Mouse (Mus musculus) hindbrain, embryonic 12.5 days (tissue): ENCODE data around the gene Rabggta. TPM values are rescaled to one million over a fixed set of nuclear protein-coding genes. Genes with fewer than 3 reads are reported as not detected.
A peak's percentile ranks its signal among the peaks of the same experiment; 100 is the strongest.

Experiments used
- ATAC-seq: fragments of 200-750 bp; cut with Nextera tagmentation; 2 replicates; pipeline ENCODE4 v1.8.0; 2017; ENCODE audit warnings: moderate TSS enrichment; ENCODE audit not compliant: low FRiP score
- H3K27ac ChIP-seq: fragments of 300-500 bp; sonication (generic); 2 replicates; pipeline ENCODE4 v1.5.1; 2016; ENCODE audit warnings: mild to moderate bottlenecking
- H3K27me3 ChIP-seq: fragments of 300-500 bp; sonication (generic); 2 replicates; pipeline ENCODE4 v1.6.1; 2016; ENCODE audit warnings: mild to moderate bottlenecking
- H3K36me3 ChIP-seq: fragments of 300-500 bp; sonication (generic); 2 replicates; pipeline ENCODE4 v1.6.1; 2016; ENCODE audit warnings: mild to moderate bottlenecking
- H3K4me1 ChIP-seq: fragments of 300-500 bp; sonication (generic); 2 replicates; pipeline ENCODE4 v1.6.1; 2016
- H3K4me2 ChIP-seq: fragments of 300-500 bp; sonication (generic); replicated peaks from 2 replicates; pipeline ENCODE4 v1.6.1; 2016; ENCODE audit warnings: mild to moderate bottlenecking
- H3K4me3 ChIP-seq: fragments of 300-500 bp; sonication (generic); 2 replicates; pipeline ENCODE4 v1.5.1; 2016; ENCODE audit warnings: mild to moderate bottlenecking
- H3K9ac ChIP-seq: fragments of 300-500 bp; sonication (generic); 2 replicates; pipeline ENCODE4 v1.6.1; 2016; ENCODE audit warnings: mild to moderate bottlenecking, moderate library complexity
- H3K9me3 ChIP-seq: fragments of 300-500 bp; sonication (generic); replicated peaks from 2 replicates; pipeline ENCODE4 v1.6.1; 2016; ENCODE audit warnings: mild to moderate bottlenecking
- WGBS: fragments of 180-500 bp; shearing (Covaris S2); methylation state at CpG from one replicate; pipeline ENCODE4 v1.1.7; 2016; 5-methylcytosine and 5-hydroxymethylcytosine counted together
- polyA plus RNA-seq: library from polyadenylated mRNA; unstranded; fragments of >200 nt; fragmentation: Nextera tagmentation; extraction: Ambion mirVana; gene quantifications from 2 replicates; pipeline ENCODE4 v1.2.1, GENCODE M21; 2016

The Rabggta gene
- polyA plus RNA-seq, 1 experiment from 2014 or later: 38.1 TPM

GRCm38 (mm10) chr14:55672741-55673060, 49.4 kb downstream of the Rabggta start:
- Histone ChIP-seq H3K4me3 (peak overlapping the region; percentile 78), H3K4me1 (peaks cover 20% of the 10 kb centered on the region), H3K4me2 (peak overlapping the region; percentile 91), H3K9ac (peak overlapping the region; percentile 73; the same call in 1 of the 2 replicates), H3K36me3 (peaks cover 32% of the 10 kb centered on the region), H3K9me3 (no peaks in the 10 kb centered on the region), H3K27me3 (no peaks in the 10 kb centered on the region), H3K27ac (no peak overlapping the region)
- WGBS: 86% methylated on average over 7 of the region's 7 CpGs
- no peak for ATAC-seq

DNA sequence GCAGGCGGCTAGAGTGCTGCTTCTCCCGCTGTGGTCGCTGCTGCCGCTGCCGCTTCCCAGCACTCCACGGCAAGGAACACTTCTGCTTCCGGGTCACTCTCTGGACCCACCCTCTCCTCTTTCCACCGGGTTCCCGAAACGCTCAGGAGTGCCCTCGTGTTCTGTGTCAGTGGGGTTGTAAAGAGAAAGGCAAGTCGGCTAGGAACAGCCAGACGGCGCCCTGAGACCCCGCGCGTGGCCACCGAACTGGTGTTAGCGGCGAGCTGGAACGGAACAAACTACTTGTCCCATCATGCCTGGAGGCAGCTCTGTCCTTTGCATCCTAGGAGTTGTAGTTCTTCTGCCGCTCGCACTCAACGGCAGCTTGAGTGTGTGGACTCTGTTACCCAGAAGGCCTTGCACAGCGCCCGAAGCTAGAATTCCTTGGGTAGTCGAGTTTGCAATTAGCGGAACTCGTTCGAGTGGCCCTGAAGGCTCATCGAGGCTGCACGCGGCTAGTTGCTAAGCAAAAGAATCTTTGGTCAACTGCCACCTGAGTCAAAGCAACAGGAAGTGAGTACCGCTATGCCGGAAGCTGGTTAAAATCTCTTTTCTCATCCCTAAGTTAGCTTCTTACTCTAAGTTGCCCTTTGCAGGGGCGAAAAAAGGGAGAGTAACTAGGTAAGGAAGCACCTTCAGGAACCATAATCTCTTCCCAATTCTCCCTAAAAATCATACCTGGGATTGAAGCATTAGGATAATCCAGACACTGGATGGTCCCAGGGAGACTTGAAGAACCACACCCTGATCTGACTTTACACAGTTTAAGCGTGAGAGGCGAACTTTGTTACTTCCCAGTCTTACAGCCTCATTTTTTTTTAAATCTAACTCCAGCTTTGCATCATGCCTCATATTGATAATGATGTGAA, 50.0 kb downstream of the Rabggta start, which contains the start of the genes Gmpr2 and Nedd8:
Gmpr2 (plus strand) TSS at position 109 of the 908 bp plus-strand sequence.
Nedd8 (minus strand) TSS at position 292 of the 908 bp plus-strand sequence.
- peak within 1 kb of the TSS; percentile 73 for H3K9ac ChIP-seq
- peak; percentile 98 for ATAC-seq
- H3K4me3 ChIP-seq: peak within 1 kb of the TSS; percentile 78
- peak within 1 kb of the TSS; percentile 90 for H3K27ac ChIP-seq
- peaks cover 20% of the 10 kb centered on the region for H3K4me1 ChIP-seq
- WGBS: under 1% methylated on average over 38 of the region's 38 CpGs
- peak within 1 kb of the TSS; percentile 91 for H3K4me2 ChIP-seq
- H3K27me3 ChIP-seq: no peaks in the 10 kb centered on the region
- H3K36me3 ChIP-seq: peaks cover 26% of the 10 kb centered on the region
- H3K9me3 ChIP-seq: no peaks in the 10 kb centered on the region

DNA sequence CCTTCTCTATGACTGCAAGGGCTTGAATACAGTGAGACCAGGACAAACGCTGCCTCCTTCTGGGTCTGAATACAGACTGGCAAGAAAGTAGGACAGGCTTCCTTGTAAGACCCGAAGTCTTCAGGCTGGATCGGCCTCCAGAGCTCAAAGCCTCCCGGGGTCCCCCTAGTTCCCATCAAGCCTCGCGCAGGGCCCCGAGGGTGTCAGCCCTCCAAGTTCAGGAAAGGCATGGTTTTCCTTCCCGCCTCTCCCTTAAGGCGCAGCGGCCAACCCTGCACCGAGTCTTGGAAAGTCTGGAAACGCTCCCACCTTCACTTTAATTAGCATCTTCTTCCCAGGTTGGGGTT, 50.6 kb downstream of the Rabggta start:
- Histone ChIP-seq H3K9ac (peak overlapping the region; percentile 73), H3K4me3 (peak overlapping the region; percentile 78), H3K27ac (peak overlapping the region; percentile 90), H3K4me1 (peaks cover 20% of the 10 kb centered on the region), H3K9me3 (no peaks in the 10 kb centered on the region), H3K36me3 (peaks cover 20% of the 10 kb centered on the region), H3K4me2 (peak overlapping the region; percentile 91), H3K27me3 (no peaks in the 10 kb centered on the region)
- peak; percentile 71 for ATAC-seq
- WGBS: under 1% methylated on average over 12 of the region's 12 CpGs

Other genes starting within 250 kb of the Rabggta start
- gene Dhrs4, start 243.5 kb downstream of the Rabggta start, polyA plus RNA-seq: 42.7 and 44.5 TPM in 2 replicates
- gene Carmil3, start 231.6 kb downstream of the Rabggta start, polyA plus RNA-seq: 17.0 and 18.0 TPM in 2 replicates
- 0.83 and 1.4 TPM in 2 replicates for gene Cpne6, start 211.8 kb downstream of the Rabggta start, polyA plus RNA-seq
- not detected in 2 replicates for gene Nrl, start 197.3 kb downstream of the Rabggta start, polyA plus RNA-seq
- gene Pck2, start 182.0 kb downstream of the Rabggta start, polyA plus RNA-seq: 22.3 and 23.6 TPM in 2 replicates
- gene Dcaf11, start 162.3 kb downstream of the Rabggta start, polyA plus RNA-seq: 104 and 106 TPM in 2 replicates
- 0.62 TPM in 1 of 2 replicates, not detected in the other for gene A730061H03Rik, start 161.9 kb downstream of the Rabggta start, polyA plus RNA-seq
- 1.4 and 4.2 TPM in 2 replicates for gene Fitm1, start 146.6 kb downstream of the Rabggta start, polyA plus RNA-seq
- 132 and 133 TPM in 2 replicates for gene Psme1, start 144.1 kb downstream of the Rabggta start, polyA plus RNA-seq
- 8.5 and 9.0 TPM in 2 replicates for gene Emc9, start 137.0 kb downstream of the Rabggta start, polyA plus RNA-seq
- gene Psme2, start 131.2 kb downstream of the Rabggta start, polyA plus RNA-seq: 201 and 234 TPM in 2 replicates
- 21.2 and 23.7 TPM in 2 replicates for gene Rnf31, start 130.6 kb downstream of the Rabggta start, polyA plus RNA-seq
- gene Irf9, start 118.7 kb downstream of the Rabggta start, polyA plus RNA-seq: 9.9 and 10.7 TPM in 2 replicates
- 14.9 and 15.9 TPM in 2 replicates for gene Rec8, start 104.2 kb downstream of the Rabggta start, polyA plus RNA-seq
- gene Ipo4, start 86.3 kb downstream of the Rabggta start, polyA plus RNA-seq: 79.0 and 91.0 TPM in 2 replicates
- 2.4 and 3.2 TPM in 2 replicates for gene Gm49378, start 84.4 kb downstream of the Rabggta start, polyA plus RNA-seq
- 69.4 and 69.8 TPM in 2 replicates for gene Tm9sf1, start 78.5 kb downstream of the Rabggta start, polyA plus RNA-seq
- gene Tssk4, start 72.1 kb downstream of the Rabggta start, polyA plus RNA-seq: 0.50 and 0.52 TPM in 2 replicates
- gene Mdp1, start 61.8 kb downstream of the Rabggta start, polyA plus RNA-seq: 63.7 and 65.4 TPM in 2 replicates
- 57.0 and 58.2 TPM in 2 replicates for gene Gmpr2, start 50.3 kb downstream of the Rabggta start, polyA plus RNA-seq
- gene Nedd8, start 50.1 kb downstream of the Rabggta start, polyA plus RNA-seq: 506 and 544 TPM in 2 replicates
- 42.8 and 43.1 TPM in 2 replicates for gene Tinf2, start 40.4 kb downstream of the Rabggta start, polyA plus RNA-seq
- gene Tgm1, start 8.3 kb downstream of the Rabggta start, polyA plus RNA-seq: 0.48 and 0.90 TPM in 2 replicates
- gene Dhrs1, start 23.4 kb upstream of the Rabggta start, polyA plus RNA-seq: 73.2 and 75.0 TPM in 2 replicates
- gene Nop9, start 23.4 kb upstream of the Rabggta start, polyA plus RNA-seq: 42.0 and 47.5 TPM in 2 replicates
- gene Cideb, start 36.2 kb upstream of the Rabggta start, polyA plus RNA-seq: 0.36 and 0.56 TPM in 2 replicates
- 0.36 and 0.57 TPM in 2 replicates for gene Ltb4r2, start 39.2 kb upstream of the Rabggta start, polyA plus RNA-seq
- 0.72 TPM in 1 of 2 replicates, not detected in the other for gene Ltb4r1, start 43.7 kb upstream of the Rabggta start, polyA plus RNA-seq
- 15.7 and 19.5 TPM in 2 replicates for gene Adcy4, start 61.8 kb upstream of the Rabggta start, polyA plus RNA-seq
- gene Ripk3, start 66.6 kb upstream of the Rabggta start, polyA plus RNA-seq: 10.8 and 13.5 TPM in 2 replicates
- 42.4 and 45.2 TPM in 2 replicates for gene Nfatc4, start 100.9 kb upstream of the Rabggta start, polyA plus RNA-seq
- gene Nynrin, start 131.7 kb upstream of the Rabggta start, polyA plus RNA-seq: 30.4 and 35.8 TPM in 2 replicates
- 0.05 and 0.35 TPM in 2 replicates for gene Cbln3, start 162.1 kb upstream of the Rabggta start, polyA plus RNA-seq
- 22.4 and 23.5 TPM in 2 replicates for gene Khnyn, start 162.7 kb upstream of the Rabggta start, polyA plus RNA-seq
- 63.5 and 68.3 TPM in 2 replicates for gene Sdr39u1, start 178.0 kb upstream of the Rabggta start, polyA plus RNA-seq
- gene Cma1, start 222.4 kb upstream of the Rabggta start, polyA plus RNA-seq: not detected in 2 replicates
- gene Cma2, start 228.7 kb upstream of the Rabggta start, polyA plus RNA-seq: not detected in 2 replicates